Mouse (Mus musculus): ENCODE results near the gene Tecpr1. TPM values are rescaled to one million over a fixed set of nuclear protein-coding genes. Genes with fewer than 3 reads are reported as not detected.

Tecpr1 gene
- polyA plus RNA-seq, 1 experiment from 2014 or later: 27.0 TPM

DNA sequence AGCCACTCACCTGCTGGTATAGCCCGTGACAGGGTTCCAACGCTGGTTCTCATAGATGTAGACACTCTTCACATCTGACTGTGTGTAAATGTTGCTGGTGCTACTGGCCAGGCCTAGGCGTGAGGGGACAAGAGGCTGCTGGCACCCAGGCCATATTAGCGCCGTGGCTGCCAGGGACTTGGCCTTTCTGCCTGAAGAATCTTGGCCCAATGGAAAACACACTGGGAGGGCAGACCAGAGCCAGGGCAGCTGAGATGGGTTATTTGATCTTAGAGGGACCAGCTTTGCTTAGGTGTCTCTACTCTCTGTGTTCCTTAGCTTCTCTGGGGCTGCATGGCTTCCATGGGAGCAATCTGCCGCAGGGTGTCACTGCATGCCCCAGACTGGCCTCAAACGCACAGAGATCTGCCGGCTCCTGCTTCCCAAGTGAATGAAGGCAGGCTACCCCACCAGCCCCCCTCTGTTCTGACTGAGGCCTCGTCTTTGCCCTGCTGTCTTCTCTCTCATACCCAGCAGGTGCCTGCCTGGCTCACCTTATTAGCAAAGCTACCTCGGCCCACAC is 19.9 kb downstream of the Tecpr1 start:
- no peaks in the 10 kb centered on the region for H3K4me1 ChIP-seq
- 0 out of 2 replicates have a peak, but pooled peaks cover 7% of the 10 kb centered on the region for H3K9me3 ChIP-seq
- peaks cover 82% of the 10 kb centered on the region for H3K36me3 ChIP-seq
- H3K27me3 ChIP-seq: no peaks in the 10 kb centered on the region
- 89% methylated on average over 10 of the region's 10 CpGs for WGBS
- H3K9ac ChIP-seq: no peak overlapping the region
- H3K27ac ChIP-seq: no peak overlapping the region
- H3K4me2 ChIP-seq (replicated peaks): no peak overlapping the region
- H3K4me3 ChIP-seq: no peak overlapping the region
- ATAC-seq (ENCODE audit: low FRiP score, low read depth): no peak

DNA sequence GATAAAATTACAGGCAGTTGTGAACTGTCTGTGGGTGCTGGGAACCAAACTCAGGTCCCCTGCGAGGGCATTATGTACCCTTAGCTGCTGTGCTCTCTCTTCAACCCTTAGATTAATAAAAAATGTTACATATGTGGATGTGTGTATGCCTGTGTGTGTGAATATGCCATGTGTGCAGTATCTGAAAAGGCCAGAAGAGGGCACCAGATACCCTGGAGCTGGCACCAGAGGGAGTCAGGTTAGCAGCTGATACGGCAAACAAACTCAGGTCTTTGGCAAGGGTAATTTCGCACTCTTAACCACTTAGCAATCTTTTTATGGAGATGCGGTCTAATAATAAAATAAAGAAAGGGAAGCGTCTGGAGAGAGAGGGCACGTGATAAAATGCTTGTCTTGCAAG is 21.0 kb downstream of the Tecpr1 start:
- Histone ChIP-seq H3K36me3 (peaks cover 77% of the 10 kb centered on the region), H3K4me1 (no peaks in the 10 kb centered on the region), H3K9me3 (0 out of 2 replicates have a peak, but pooled peaks cover 7% of the 10 kb centered on the region), H3K27me3 (no peaks in the 10 kb centered on the region), H3K4me3 (no peak overlapping the region), H3K4me2 (replicated peaks) (no peak overlapping the region), H3K27ac (no peak overlapping the region), H3K9ac (no peak overlapping the region)
- WGBS: 93% methylated on average over 6 of the region's 6 CpGs
- ATAC-seq (ENCODE audit: low FRiP score, low read depth): no peak

DNA sequence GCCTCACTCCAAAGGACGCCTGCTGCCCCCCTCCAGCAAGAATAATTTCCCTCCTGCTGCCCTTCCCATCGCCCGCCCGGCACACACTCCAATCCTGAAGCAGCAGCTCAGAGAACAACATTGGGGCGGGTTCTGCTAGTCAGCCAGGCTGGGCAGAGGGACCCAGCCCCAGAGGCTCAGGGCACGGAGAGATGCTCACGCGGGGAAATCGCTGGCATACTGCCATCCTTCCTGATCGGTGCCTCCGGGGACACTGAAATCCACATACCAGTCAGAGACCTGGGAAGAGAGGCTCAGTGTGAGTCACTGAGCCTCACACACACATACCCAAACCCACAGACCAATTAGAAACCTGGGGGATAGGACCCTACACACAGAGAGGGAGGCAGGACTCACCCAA is 22.8 kb downstream of the Tecpr1 start:
- Histone ChIP-seq H3K4me1 (0 out of 2 replicates have a peak, but pooled peaks cover 6% of the 10 kb centered on the region), H3K9me3 (0 out of 2 replicates have a peak, but pooled peaks cover 7% of the 10 kb centered on the region), H3K36me3 (peaks cover 60% of the 10 kb centered on the region), H3K9ac (no peak overlapping the region), H3K27me3 (no peaks in the 10 kb centered on the region), H3K27ac (no peak overlapping the region), H3K4me3 (no peak overlapping the region), H3K4me2 (replicated peaks) (no peak overlapping the region)
- 85% methylated on average over 11 of the region's 11 CpGs for WGBS
- ATAC-seq (ENCODE audit: low FRiP score, low read depth): no peak

DNA sequence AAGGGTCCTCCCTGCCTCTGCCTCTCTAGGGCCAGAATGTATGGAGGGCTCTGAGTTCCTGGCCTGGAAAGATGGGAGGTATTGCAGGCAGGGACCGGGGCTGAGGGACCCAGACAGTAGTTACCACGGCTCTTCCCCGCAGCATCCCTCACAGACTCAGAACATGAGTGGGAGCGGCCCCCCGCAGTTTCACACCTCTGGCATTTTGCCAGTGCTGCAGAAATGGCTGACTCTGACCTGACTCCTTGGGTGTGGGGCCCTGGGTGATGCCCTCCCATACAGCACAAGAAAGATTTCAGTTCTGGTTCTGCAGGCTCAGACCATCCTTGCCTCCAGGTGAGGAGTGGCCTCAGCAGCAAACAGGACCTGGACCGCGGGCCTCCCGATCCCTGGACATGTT is 27.8 kb downstream of the Tecpr1 start:
- Histone ChIP-seq H3K27me3 (peaks cover 4% of the 10 kb centered on the region; the same call in 1 of the 2 replicates), H3K4me1 (peaks cover 11% of the 10 kb centered on the region; the same call in 1 of the 2 replicates), H3K27ac (no peak overlapping the region), H3K9me3 (no peaks in the 10 kb centered on the region), H3K4me3 (no peak overlapping the region), H3K36me3 (peaks cover 15% of the 10 kb centered on the region; the same call in 1 of the 2 replicates), H3K9ac (no peak overlapping the region), H3K4me2 (replicated peaks) (no peak overlapping the region)
- 83% methylated on average over 8 of the region's 8 CpGs for WGBS
- ATAC-seq (ENCODE audit: low FRiP score, low read depth): no peak

DNA sequence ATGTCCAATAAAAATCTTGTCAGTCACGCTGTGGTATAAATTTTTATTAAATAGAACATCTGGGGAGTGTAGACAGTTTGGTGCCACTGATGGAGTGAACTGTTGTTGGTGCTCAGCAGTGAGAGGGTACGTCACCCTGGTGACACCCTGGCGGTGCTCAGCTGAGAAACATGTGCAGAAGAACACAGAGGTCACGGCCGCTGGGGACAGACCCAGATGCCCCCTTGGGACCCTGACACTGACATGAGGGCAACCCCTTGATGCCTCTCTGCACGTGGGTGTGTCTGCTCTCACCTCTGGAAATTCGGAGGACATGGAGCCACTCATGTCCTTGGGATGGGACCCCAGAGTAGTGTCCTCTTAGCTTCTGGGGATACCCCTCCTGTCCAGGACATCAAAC is 29.0 kb downstream of the Tecpr1 start:
- Histone ChIP-seq H3K4me1 (peaks cover 22% of the 10 kb centered on the region), H3K9ac (no peak overlapping the region), H3K27ac (no peak overlapping the region), H3K27me3 (peaks cover 6% of the 10 kb centered on the region; the same call in 1 of the 2 replicates), H3K4me2 (replicated peaks) (no peak overlapping the region), H3K4me3 (no peak overlapping the region), H3K36me3 (peaks cover 11% of the 10 kb centered on the region; the same call in 1 of the 2 replicates), H3K9me3 (no peaks in the 10 kb centered on the region)
- no peak for ATAC-seq (ENCODE audit: low FRiP score, low read depth)
- WGBS: 81% methylated on average over 7 of the region's 7 CpGs

DNA sequence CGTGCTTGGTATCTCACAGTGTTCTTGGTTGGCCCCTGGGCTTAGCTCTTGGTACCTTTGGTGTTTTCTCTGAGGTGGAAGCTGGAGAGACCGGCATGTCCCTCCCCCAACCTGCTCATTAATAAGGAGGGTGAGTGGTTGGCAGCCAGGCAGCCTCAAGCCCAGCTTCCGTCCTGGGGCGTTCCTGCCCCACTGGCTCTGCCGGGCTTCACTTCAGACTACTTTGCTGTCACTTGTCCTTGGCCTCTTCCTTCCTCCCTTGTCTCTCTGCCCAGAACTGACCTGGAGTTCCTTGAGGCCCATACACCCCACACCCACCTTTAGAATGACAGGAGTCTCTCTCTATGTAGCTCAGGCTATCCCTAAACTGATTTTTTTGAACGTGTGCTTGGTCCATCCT is 30.7 kb downstream of the Tecpr1 start:
- H3K9me3 ChIP-seq: no peaks in the 10 kb centered on the region
- WGBS: 82% methylated on average over 6 of the region's 6 CpGs
- no peak overlapping the region for H3K4me2 ChIP-seq (replicated peaks)
- H3K27me3 ChIP-seq: peaks cover 6% of the 10 kb centered on the region; the same call in 1 of the 2 replicates
- H3K27ac ChIP-seq: no peak overlapping the region
- H3K4me1 ChIP-seq: peaks cover 24% of the 10 kb centered on the region
- H3K36me3 ChIP-seq: 0 out of 2 replicates have a peak, but pooled peaks cover 3% of the 10 kb centered on the region
- no peak overlapping the region for H3K4me3 ChIP-seq
- H3K9ac ChIP-seq: no peak overlapping the region
- ATAC-seq (ENCODE audit: low FRiP score, low read depth): no peak

DNA sequence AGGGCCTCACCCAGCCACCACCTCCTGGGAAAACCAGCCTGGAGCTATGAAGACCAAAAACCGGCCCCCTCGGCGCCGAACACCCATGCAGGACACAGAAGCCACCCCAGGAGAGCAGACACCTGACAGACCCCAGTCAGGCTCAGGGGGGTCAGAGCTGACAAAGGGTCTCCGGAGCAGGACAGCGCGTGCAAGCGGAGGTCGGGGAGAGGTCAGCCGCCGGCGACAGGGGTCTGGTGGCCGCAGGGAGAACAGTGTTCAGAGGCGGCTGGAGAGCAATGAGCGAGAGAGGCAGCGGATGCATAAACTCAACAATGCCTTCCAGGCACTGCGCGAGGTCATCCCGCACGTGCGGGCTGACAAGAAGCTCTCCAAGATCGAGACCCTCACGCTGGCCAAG is 32.4 kb downstream of the Tecpr1 start:
- H3K4me2 ChIP-seq (replicated peaks): no peak overlapping the region
- peaks cover 6% of the 10 kb centered on the region; the same call in 1 of the 2 replicates for H3K27me3 ChIP-seq
- H3K9me3 ChIP-seq: no peaks in the 10 kb centered on the region
- WGBS: 48% methylated on average over 23 of the region's 23 CpGs
- ATAC-seq (ENCODE audit: low FRiP score, low read depth): no peak
- no peak overlapping the region for H3K27ac ChIP-seq
- H3K36me3 ChIP-seq: peaks cover 4% of the 10 kb centered on the region; the same call in 1 of the 2 replicates
- no peak overlapping the region for H3K9ac ChIP-seq
- no peak overlapping the region for H3K4me3 ChIP-seq
- peaks cover 20% of the 10 kb centered on the region for H3K4me1 ChIP-seq

DNA sequence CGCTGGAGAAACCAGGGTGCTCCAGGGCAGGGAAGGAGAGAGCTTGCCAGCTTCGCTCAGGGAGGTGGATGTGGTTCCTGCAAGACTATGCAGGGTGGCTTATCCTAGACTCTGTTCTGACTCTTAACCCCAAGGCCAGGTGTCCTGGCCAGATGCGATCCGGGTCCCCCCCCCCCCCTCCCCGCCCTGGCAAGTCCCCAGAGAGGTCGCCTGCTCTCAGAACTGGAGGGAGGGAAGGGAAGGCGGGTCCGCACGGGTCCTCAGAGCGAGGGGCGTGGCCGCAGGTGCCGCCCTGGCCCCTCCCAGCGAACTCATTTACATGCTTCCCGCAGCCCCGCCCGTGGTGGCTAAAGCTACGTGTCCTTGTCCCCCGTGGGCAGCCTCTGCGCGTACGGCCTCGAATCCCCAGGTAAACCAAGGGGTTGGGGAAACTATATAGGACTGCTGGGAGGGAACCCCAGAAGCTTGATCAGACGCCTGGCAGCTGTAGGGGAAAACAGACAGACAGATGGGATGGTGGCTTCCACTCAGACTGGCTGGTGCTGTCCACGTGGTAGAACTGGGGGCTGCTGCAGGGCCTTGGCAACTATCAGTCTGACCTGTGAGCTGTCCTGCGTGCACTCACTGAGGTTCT is 33.3 kb downstream of the Tecpr1 start, which contains the start of gene Bhlha15:
TSS of gene Bhlha15 (plus strand) at position 337 of the 634 bp plus-strand sequence.
- Histone ChIP-seq H3K9ac (0 out of 2 replicates have a peak within 1 kb of the TSS, but pooled peaks have one; percentile 43), H3K9me3 (no peaks in the 10 kb centered on the region), H3K27ac (no peak within 1 kb of the TSS), H3K4me3 (peak within 1 kb of the TSS; percentile 34), H3K4me1 (peaks cover 18% of the 10 kb centered on the region), H3K36me3 (peaks cover 13% of the 10 kb centered on the region), H3K4me2 (replicated peaks) (peak within 1 kb of the TSS; percentile 67), H3K27me3 (peaks cover 6% of the 10 kb centered on the region; the same call in 1 of the 2 replicates)
- no peak for ATAC-seq (ENCODE audit: low FRiP score, low read depth)
- WGBS: 6% methylated on average over 19 of the region's 26 CpGs

DNA sequence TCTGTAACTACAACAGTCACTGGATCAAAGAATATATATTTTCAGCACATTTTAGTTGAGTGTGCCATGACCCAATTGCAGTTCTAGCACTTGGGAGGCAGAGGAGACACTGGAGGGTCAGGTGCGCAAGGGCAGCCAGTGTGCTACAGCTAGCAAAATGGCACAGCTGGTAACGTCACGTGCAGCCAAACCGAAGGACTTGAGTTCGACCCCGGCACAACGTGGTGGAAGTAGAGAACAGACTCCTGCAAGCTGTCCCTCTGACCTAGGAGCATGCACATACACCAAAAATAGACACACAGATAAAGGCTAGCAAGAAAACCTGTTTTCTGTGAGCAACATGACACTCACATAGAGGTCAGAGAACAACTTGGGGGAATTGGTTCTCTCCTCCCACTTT is 34.1 kb downstream of the Tecpr1 start:
- 75% methylated on average over 7 of the region's 7 CpGs for WGBS
- ATAC-seq (ENCODE audit: low FRiP score, low read depth): no peak

DNA sequence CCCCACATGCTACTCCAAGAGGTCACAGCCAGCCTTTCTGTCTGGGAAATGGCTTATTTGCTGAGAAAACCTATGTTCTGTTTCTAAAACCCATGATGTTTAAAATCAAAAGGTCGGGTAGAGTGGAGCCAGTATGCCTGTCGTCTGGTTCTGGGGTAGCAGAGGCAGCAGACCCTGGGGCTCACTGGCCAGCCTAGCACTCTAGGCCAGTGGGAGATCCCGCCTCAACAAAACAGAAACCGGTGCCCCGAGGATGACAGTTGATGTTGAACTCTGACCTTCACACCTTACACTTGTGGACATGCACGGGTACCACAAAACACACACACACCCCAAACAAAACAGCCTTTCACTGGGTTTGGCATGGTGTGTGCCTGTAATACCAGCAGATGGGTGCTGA is 35.0 kb downstream of the Tecpr1 start:
- Histone ChIP-seq H3K27me3 (peaks cover 6% of the 10 kb centered on the region; the same call in 1 of the 2 replicates), H3K4me2 (replicated peaks) (no peak overlapping the region), H3K4me3 (no peak overlapping the region), H3K9me3 (no peaks in the 10 kb centered on the region), H3K4me1 (peaks cover 23% of the 10 kb centered on the region), H3K27ac (no peak overlapping the region), H3K9ac (no peak overlapping the region), H3K36me3 (peaks cover 18% of the 10 kb centered on the region)
- WGBS: 76% methylated on average over 6 of the region's 6 CpGs
- no peak for ATAC-seq (ENCODE audit: low FRiP score, low read depth)

More for the DNA sequence above, 34.1 kb downstream of the Tecpr1 start:
- H3K36me3 ChIP-seq: peaks cover 17% of the 10 kb centered on the region
- H3K9ac ChIP-seq: no peak overlapping the region
- H3K4me2 ChIP-seq (replicated peaks): peak overlapping the region; percentile 67; the same call in 1 of the 2 replicates
- H3K4me3 ChIP-seq: no peak overlapping the region
- H3K27ac ChIP-seq: no peak overlapping the region
- H3K27me3 ChIP-seq: peaks cover 6% of the 10 kb centered on the region; the same call in 1 of the 2 replicates
- peaks cover 18% of the 10 kb centered on the region for H3K4me1 ChIP-seq
- no peaks in the 10 kb centered on the region for H3K9me3 ChIP-seq

DNA sequence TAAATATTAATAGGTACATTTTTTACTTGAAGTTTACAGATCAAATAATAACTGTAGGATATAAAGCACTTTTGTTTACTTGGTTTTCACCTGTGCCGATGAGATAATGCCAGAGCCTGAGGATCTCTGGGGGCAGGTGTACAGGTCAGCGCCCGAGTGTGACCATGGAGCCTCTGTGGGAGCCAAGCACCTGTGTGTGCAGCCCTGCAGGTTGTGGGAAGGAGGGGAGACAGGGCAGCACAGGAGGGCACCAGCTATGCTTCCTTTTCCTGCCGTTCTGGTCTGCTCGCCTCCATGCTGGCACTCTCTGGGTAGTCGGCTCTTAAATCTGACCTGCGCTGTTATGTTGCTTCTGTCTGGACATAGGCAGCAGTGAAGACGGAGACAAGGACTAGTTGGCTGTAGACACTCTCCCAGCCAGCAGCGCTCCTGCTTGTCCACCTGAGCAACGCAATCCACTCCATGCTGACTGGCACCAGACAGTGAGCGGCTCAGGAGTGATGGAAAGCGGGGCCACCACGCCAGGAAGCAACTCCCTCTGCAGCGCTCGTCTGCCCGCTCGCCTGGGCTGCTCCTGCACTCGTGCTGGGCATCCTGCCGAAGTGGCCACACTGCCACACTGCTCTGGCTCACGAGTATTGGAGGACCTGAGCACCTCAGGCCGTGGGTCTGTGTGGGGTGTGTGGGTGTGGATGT is 38.9 kb downstream of the Tecpr1 start:
- peaks cover 18% of the 10 kb centered on the region for H3K4me1 ChIP-seq
- no peak overlapping the region for H3K9ac ChIP-seq
- peaks cover 35% of the 10 kb centered on the region for H3K36me3 ChIP-seq
- H3K27me3 ChIP-seq: no peaks in the 10 kb centered on the region
- H3K4me3 ChIP-seq: no peak overlapping the region
- H3K9me3 ChIP-seq: no peaks in the 10 kb centered on the region
- 90% methylated on average over 21 of the region's 21 CpGs for WGBS
- no peak overlapping the region for H3K27ac ChIP-seq
- H3K4me2 ChIP-seq (replicated peaks): no peak overlapping the region
- ATAC-seq (ENCODE audit: low FRiP score, low read depth): no peak

Measured in limb, embryonic 13.5 days (tissue).